Mouse (Mus musculus): ENCODE results near the gene Chn1.

GRCm38 (mm10) chr2:73774786-73775682 is at the start of gene Chn1:
- no peak for TF ChIP-seq EP300 (IDR thresholded peaks at IDR 0.05; ENCODE audit: low read depth)
- no peak for TF ChIP-seq CTCF (IDR thresholded peaks at IDR 0.05; ENCODE audit: low read depth)
